Mouse (Mus musculus): ENCODE results near the gene Nms.

The Nms gene

DNA sequence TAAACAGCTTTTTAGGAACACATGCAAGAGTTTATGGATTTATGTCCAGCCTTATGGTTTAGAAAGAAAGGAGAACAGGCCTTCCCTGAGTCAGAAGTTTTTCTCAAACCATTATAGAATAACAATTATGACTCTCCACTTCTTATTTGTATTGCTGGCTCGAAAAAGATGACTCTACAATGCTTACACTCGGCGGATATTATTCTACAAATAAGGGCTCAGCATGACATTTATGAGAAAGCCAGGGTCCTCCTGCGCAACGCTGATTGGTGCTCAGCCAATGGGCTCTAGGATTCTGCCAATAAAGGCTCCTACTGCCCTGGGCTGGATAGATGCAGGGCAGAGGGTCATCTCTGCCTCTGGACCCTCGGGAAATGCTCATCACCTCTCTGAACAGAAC lies at the start of gene Nms:
Gene Nms, plus strand, starts transcription at position 301 of the 400 bp plus-strand sequence.
- DNase-seq = no peak

DNA sequence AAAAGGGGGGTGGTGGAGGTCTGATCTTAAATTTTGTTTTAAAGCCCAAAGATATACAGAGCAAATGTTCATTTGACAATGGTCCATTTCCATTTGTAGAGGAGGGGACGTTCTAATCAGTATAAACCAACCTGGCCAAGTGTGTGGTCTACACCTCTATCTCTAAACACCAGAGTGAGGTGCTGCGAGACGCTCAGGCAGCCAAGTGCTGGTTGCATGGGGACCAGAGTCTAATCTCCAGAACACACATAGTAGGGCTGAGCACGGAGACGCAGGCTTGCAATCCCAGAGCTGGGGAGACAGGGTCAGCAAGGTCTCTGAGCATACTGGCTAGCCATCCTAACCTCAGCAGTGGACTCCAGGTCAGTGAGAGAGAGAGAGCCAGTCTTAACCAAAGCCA lies 47.5 kb upstream of the Nms start:
- DNase-seq = no peak

DNA sequence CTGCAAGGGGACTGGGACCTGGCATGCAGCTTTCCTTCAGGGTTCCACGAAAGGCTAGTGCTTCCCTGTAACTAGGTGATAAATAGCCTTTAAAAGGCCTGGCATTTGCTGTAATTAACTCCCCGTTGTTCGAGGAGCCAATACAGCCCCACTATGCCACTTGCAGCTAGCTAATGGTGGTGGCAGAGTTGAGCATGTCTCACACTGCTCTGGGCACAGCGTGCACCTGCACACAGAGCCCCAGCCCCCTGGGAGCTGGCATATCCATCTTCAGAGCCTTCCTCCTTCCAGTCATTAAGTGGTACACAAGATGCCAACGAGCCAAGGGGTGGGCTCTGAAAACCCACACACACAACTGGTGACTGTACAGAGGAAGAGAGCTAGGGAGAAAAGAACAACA lies 45.9 kb upstream of the Nms start:
- no peak for DNase-seq

DNA sequence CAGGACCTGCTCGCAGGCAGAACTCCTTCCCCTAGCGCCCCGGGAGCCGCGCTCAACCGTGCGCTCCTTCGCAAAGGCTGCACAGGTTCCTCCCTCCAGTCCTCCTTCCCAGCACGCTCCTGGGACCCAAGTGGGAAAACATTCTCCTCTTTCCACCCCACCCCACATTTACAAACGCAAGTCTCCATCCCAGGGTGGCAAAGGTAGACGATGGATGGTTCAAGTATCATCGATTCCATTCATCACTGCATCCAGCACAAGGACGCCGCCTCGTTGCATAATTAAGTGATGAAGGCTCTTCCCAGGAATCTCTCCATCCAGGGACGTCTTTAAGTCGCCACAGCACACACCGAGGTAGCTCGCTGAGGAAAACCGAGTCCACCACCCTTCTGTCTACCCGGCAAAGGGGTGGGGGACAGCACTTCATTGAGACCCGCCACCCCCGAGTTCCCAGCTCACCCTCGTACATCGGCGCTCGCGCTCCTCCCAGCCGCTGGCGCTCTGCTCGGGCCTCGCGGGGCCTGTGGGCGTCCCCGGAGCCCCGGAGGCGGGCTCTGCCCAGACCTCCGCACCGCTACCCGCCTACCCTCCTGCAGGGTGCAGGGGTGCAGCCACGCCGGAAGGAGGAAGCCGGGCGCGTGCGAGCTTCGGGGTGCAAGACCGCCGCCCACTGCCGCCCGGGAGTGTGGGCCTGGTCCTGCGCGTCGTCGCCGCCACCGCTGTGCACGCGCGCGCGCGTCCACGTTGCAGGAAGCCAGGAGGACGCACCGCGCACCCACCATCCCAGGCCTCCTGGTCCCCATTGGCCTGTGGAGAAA lies 41.3 kb upstream of the Nms start, which contains the start of gene Chst10:
Gene Chst10, minus strand, starts transcription at position 731 of the 818 bp plus-strand sequence.
- DNase-seq = peak; percentile 88

GRCm38 (mm10) chr1:38902571-38902970 lies 36.4 kb upstream of the Nms start:
- DNase-seq = no peak

GRCm38 (mm10) chr1:38903985-38904384 lies 35.0 kb upstream of the Nms start:
- no peak for DNase-seq

- no peak for DNase-seq
These were observed 10.0 kb upstream of the Nms start for GRCm38 (mm10) chr1:38928996-38929395.

DNA sequence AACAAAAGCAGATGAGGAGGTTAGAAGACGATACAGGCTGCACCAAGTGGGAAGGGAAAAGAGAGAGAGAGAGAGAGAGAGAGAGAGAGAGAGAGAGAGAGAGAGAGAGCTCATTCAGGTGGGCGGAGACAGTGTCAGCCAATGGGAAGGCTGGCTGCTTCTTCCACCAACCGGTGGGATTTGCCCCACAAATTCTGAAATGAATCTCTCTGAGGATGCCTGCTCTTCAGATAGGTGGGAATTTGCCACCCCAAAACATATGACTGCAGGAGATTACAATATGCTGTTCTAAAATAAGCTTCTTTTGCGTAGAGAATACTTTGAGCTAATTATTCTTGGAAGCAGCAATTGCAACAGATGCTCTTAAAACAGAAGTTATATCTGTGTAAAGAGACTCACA lies 9.5 kb upstream of the Nms start:
- DNase-seq = peak; percentile 31

- peak; percentile 28 for DNase-seq
These were observed 8.2 kb upstream of the Nms start for GRCm38 (mm10) chr1:38930767-38931166.

GRCm38 (mm10) chr1:38934668-38935067 lies 4.3 kb upstream of the Nms start:
- DNase-seq = no peak

DNA sequence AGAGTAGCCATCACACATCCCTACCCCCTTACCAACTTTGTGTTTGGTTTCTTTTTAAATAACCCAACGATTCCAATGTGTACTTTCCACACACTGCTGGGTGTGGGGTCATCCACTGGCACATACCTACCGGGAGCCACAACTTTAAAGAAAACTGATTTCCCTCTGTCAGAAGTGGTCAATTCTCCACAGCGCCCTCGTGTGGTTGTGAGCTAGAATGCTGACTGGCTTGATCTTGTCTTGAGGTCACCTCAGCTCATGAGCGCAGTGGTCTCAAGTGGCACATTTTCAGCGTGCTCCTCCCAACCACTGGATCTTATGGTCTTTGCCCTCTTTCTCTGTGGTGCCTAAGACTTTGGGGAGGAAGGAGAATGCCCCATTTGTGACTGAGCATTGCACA lies 2.2 kb upstream of the Nms start:
- DNase-seq = no peak

- no peak for DNase-seq
These were observed 659 bp downstream of the Nms start for GRCm38 (mm10) chr1:38939608-38940007.

GRCm38 (mm10) chr1:38956457-38956856 lies 17.5 kb downstream of the Nms start:
- no peak for DNase-seq

GRCm38 (mm10) chr1:38969116-38969515 lies 30.2 kb downstream of the Nms start:
- DNase-seq = no peak

DNA sequence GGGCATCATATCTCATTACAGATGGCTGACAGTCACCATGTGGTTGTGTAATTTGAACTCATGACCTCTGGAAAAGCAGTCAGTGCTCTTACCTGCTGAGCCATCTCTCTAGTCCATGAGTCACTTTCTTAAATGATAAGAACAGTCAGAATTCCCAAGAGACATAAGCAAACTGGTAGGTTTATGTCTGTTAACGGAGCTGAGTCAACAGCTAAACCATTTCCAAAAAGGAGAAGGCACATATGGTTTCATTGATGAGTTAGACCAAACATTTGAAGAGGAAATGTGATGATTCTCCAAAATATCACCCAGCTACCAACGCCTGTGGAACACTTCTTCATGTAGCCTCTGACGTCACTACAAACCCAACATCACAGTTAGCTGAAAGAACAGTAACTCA lies 32.8 kb downstream of the Nms start:
- DNase-seq = no peak

DNA sequence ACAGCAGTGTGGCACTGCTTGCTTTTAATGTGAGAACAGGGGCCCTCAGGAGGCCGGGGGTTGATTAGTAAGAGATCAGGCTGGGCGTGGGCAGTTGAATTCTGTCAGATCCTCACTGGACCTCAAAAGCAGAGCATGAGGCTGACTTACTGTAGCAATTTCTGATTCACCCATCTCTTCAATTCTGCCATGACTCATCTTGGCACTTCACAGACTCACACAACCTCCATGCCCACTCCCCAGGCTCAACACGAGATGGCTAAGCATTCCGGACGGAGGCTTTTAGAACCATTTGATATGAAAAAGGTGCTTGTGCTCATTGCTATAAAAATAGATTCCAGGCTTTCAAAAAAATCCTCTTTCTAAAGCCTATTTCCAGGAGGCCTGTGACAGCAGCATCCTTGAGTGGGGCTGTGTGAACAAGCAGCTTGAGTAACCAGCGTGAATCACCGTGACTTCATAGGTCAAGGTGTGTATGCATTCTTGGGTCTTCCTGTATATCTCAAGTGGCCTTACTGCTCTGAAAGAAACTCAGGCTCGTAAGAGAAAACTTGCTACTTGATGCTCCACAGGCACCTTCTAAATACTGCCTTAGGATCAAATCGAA lies 34.1 kb downstream of the Nms start:
- peak; percentile 30 for DNase-seq

DNA sequence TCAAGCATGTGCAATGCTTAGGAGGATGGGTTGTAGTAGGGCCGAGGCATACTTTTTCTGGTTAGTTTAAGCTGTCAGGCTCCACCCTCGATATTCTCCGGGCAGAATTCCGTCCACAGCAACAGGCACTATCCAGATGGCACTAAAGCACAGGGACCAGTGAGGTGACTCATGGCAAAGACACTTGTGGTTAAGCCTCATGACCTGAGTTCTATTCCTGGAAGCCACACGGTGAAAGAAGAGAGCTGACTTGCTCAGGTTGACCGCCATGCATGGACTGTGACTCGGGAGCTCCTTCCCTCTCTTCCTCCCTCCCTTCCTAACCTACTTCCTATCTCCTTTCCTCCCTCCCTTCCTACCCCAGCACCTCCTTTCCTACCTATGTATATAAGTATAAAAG lies 41.0 kb downstream of the Nms start:
- DNase-seq = no peak

DNA sequence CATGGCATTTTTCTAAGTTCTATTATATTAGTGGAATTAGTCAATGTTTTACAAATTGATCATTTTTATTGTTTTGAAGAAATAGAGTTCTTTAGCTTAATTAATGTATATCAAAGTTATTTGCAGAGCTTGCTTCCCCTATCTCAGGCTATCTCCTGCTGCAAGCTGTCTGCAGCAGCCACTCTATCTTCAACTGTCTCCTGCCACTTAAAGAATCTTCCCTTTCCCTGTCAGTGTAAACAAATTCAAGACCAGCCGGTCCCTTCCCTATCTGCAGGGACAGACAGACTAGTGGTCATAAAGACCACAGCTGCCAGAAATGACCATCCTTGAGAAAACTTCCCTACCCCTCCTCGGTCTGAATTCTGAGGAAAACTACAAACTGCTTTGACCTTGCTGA lies 44.9 kb downstream of the Nms start:
- DNase-seq = no peak

GRCm38 (mm10) chr1:38985308-38985707 lies 46.4 kb downstream of the Nms start, which contains the start of gene Pdcl3:
Pdcl3 (plus strand) TSS chr1:38985608.
- no peak for DNase-seq

GRCm38 (mm10) chr1:38987080-38987864 lies 48.3 kb downstream of the Nms start:
- peak; percentile 96 for DNase-seq

GRCm38 (mm10) chr1:38987865-38988211 lies 48.9 kb downstream of the Nms start:
- no peak for DNase-seq

DNA sequence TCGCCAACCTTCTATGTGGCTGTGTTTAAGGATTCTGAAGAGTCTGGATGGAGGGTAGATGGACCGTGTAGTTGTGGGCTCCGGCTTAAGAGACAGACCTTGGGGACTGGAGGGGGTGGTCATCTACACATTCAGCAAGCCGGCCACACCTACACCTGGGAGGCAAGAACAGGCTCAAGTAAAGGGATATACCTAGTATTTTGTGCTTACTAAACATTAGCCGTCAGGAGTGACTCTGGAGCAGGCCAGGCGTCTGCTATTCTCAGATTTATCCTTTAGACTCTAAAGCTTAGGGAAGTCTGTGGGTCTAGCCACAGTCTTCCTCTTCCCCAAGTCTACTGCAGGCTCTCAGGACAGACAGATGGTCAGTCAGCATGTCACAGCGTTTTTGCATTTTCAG lies 49.4 kb downstream of the Nms start:
- no peak for DNase-seq

DNA sequence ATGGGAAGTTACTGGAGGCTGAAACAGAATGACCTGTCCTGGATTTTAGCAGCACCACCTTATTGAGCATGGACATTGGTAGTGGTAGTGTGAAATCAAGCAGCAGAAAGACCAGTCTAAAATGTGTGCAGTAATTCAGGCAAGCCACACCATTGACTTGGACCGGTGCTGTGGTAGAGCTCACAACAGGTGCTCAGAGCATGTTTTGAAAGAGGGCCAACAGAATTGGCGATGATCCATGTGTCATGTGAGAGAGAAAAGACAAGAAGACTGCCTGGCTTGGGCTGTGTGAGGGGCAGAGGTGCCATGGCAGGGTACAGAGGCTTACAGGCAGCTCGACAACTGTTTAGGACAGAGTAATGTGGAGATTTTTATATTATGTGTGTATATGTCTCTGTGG lies 53.4 kb downstream of the Nms start:
- no peak for DNase-seq

All from right cerebral cortex, postnatal 25 days (tissue).